ENCODE assay signal across 8 mouse cellular contexts in the genomic region with DNA sequence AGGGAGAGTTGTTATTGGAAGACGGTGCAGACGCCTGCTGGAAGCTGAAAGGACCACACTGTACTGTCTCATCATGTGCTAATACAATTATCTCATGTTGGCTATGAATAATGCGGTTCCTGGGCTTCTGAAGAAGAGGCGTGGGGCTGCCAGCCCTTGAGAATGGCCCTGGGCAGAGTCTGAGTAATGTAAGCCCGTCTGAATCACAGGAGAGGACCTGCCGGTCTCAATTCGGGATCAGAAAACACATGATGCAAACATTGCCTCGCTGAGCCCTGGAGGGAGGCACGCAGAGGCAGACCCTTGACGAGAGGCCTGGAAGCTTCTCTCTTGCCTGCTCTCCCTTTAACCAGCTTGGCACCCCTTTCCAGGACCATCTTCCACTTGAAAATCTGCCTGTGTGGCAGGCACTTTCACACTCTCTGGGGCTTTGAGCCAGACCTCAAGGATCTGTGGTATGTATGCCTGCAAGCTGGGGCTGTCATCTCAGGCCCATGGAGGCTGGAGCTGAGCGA. TPM values are rescaled to one million over a fixed set of nuclear protein-coding genes. Genes with fewer than 3 reads are reported as not detected.
DNase-seq lines count a peak whose midpoint lies in the region; ATAC-seq and TF ChIP-seq lines count a peak whose summit lies in the region.
"Had no signal": no experiment of that assay in that cellular context is flagged by ENCODE, and none has a peak within 500 bp of the region (broad histone marks: within the 10 kb centered on the region; RNA-seq: fewer than 3 reads in every experiment).

No protein-coding gene starts in this region.

- 0 out of 2 replicates have a peak overlapping the region, but pooled peaks have one; percentile 9 for H3K27ac ChIP-seq in liver, adult 2 months (replicated peaks; ENCODE audit: insufficient read depth, low read depth, low read length)
- no peak overlapping the region for H3K27ac ChIP-seq in liver, embryonic 11.5 days (ENCODE audit: low read depth, low read length)
- H3K27ac ChIP-seq in olfactory bulb, adult 2 months (ENCODE audit: insufficient read depth, low read depth, low read length): peak overlapping the region; percentile 22

- H3K79me2 ChIP-seq in liver, adult 2 months (ENCODE audit: control insufficient read depth, insufficient read depth, low read length): no peaks in the 10 kb centered on the region

- DNase-seq in liver, adult 2 months (ENCODE audit: extremely low read depth, low read depth, low spot score): no peak
- no peak for DNase-seq in liver, embryonic 11.5 days (ENCODE audit: low spot score)
- DNase-seq in adrenal gland, postnatal 36 days: peak; percentile 76 to 82
- peak; percentile 44 for DNase-seq in gonadal fat pad, adult 2 months (ENCODE audit: low read depth)
- DNase-seq in cerebellum, postnatal 4 days (ENCODE audit: low spot score in 2 of 2): no peak
- DNase-seq: kidney, postnatal 4 days had no signal

- H3K36me3 ChIP-seq in liver, adult 2 months (ENCODE audit: control insufficient read depth, insufficient read depth, low read length): no peaks in the 10 kb centered on the region
- H3K36me3 ChIP-seq in liver, embryonic 11.5 days (ENCODE audit: control insufficient read depth, insufficient read depth, low read length): no peaks in the 10 kb centered on the region

- no peak overlapping the region for H3K4me2 ChIP-seq in liver, embryonic 11.5 days

- 92% methylated on average over 11 of the region's 11 CpGs for WGBS in liver, adult 2 months
- WGBS in liver, embryonic 11.5 days: 77% methylated on average over 11 of the region's 11 CpGs
- WGBS in olfactory bulb, adult 2 months: 42% methylated on average over 11 of the region's 11 CpGs

- H3K4me3 ChIP-seq in liver, adult 2 months (ENCODE audit: insufficient read depth, low read depth, low read length): no peak overlapping the region
- no peak overlapping the region for H3K4me3 ChIP-seq in liver, embryonic 11.5 days (ENCODE audit: low read depth, low read length)
- H3K4me3 ChIP-seq in olfactory bulb, adult 2 months (ENCODE audit: insufficient read depth, low read depth, low read length): no peak overlapping the region

- TF ChIP-seq POLR2A in liver, adult 2 months (IDR thresholded peaks at IDR 0.05; ENCODE audit: extremely low read depth, insufficient read depth, low read length): no peak
- TF ChIP-seq POLR2A in olfactory bulb, adult 2 months (IDR thresholded peaks at IDR 0.05; ENCODE audit: insufficient read depth, low read depth, low read length): no peak

- no peaks in the 10 kb centered on the region for H3K9me3 ChIP-seq in liver, embryonic 11.5 days (ENCODE audit: control insufficient read depth, low read length)

- no peak overlapping the region for H3K9ac ChIP-seq in liver, adult 2 months (ENCODE audit: low read depth, low read length)
- no peak overlapping the region for H3K9ac ChIP-seq in liver, embryonic 11.5 days (ENCODE audit: low read depth, low read length)

- H3K4me1 ChIP-seq in liver, adult 2 months (ENCODE audit: control insufficient read depth, insufficient read depth, low read length): peaks cover 21% of the 10 kb centered on the region
- no peaks in the 10 kb centered on the region for H3K4me1 ChIP-seq in liver, embryonic 11.5 days (replicated peaks; ENCODE audit: control insufficient read depth, insufficient read depth, low read length)
- peaks cover 30% of the 10 kb centered on the region for H3K4me1 ChIP-seq in olfactory bulb, adult 2 months (ENCODE audit: control insufficient read depth, insufficient read depth, low read length)

- no peak for TF ChIP-seq CTCF in liver, adult 2 months (IDR thresholded peaks at IDR 0.05; ENCODE audit: low read depth, low read length)
- no peak for TF ChIP-seq CTCF in olfactory bulb, adult 2 months (IDR thresholded peaks at IDR 0.05; ENCODE audit: insufficient read depth, low read depth, low read length)

- no peak for ATAC-seq in liver, embryonic 11.5 days (replicated peaks; ENCODE audit: low FRiP score)
- no peak for ATAC-seq in megakaryocyte, adult 5-6 weeks (ENCODE audit: poor library complexity, severe bottlenecking)

- no peaks in the 10 kb centered on the region for H3K27me3 ChIP-seq in liver, adult 2 months (ENCODE audit: control insufficient read depth, insufficient read depth, low read length)
- H3K27me3 ChIP-seq in liver, embryonic 11.5 days (replicated peaks; ENCODE audit: control insufficient read depth, insufficient read depth, low read length): no peaks in the 10 kb centered on the region

RNA-seq across cellular contexts. Expression of gene Tarbp1, which starts 48.3 kb away (rescaled TPM):
- 2.8 and 3.8 TPM in 2 replicates for total RNA-seq in liver, adult 2 months (2014; rRNA removed)
- 1.6 and 2.4 TPM in 2 replicates for polyA plus RNA-seq in liver, adult 2 months (2012; rRNA removed)
- 4.7 and 4.9 TPM in 2 replicates for polyA plus RNA-seq in liver, embryonic 11.5 days (2014; fragmentation: Nextera tagmentation; extraction: Ambion mirVana)
- 1 to 10 TPM; 6.4 to 7.1 TPM for total RNA-seq in adrenal gland, postnatal 36 days (2021)
- 3.3 and 4.0 TPM in 2 replicates for polyA plus RNA-seq in gonadal fat pad, adult 2 months (2012; rRNA removed)
- polyA plus RNA-seq in olfactory bulb, adult 2 months (2012; ENCODE audit: insufficient read depth, insufficient read length, low replicate concordance, missing spikeins): not detected in 2 replicates
- total RNA-seq in megakaryocyte, adult 5-6 weeks (2015): 3.2 TPM in 2 replicates
- total RNA-seq in megakaryocyte, adult 5-6 weeks (2017): 2.3 TPM in 2 replicates

Comparison
In these comparisons a context has a peak if more than half of its experiments do, and no peak if none do; other contexts are left out.
1. DNase-seq: peak in adrenal gland, postnatal 36 days (2 of 2) and gonadal fat pad, adult 2 months (single experiment); none in liver, adult 2 months (single experiment), liver, embryonic 11.5 days (single experiment) and cerebellum, postnatal 4 days (0 of 2).